Mouse (Mus musculus): ENCODE data around the gene Gcsh. TPM values are rescaled to one million over a fixed set of nuclear protein-coding genes. Genes with fewer than 3 reads are reported as not detected.

Gene Gcsh
- polyA plus RNA-seq, 1 experiment from 2014 or later = 90.2 TPM

DNA sequence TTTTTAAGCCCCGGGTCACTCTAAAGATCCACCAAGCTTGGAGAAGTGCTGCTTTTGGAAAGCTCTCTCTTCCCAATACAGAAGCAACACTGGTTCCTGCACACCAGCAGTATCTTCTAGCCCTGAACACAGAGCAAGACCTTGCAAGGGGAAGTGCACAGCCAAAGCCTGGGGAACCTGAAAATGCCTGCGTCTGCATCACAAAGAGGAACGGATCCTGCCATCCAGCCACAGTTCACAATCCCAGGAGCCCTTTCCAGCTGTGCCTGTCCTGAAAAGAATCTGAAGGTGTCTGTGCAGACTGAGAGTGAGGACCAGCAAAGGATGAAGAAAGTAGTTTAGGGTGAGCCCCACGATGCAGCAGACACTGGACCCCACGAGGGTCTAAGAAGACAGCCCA lies 18.3 kb downstream of the Gcsh start:
- H3K9me3 ChIP-seq (replicated peaks) = no peaks in the 10 kb centered on the region
- no peak overlapping the region for H3K27ac ChIP-seq
- H3K36me3 ChIP-seq = no peaks in the 10 kb centered on the region
- WGBS (ENCODE audit: insufficient replicate concordance) = 28% methylated on average over 5 of the region's 5 CpGs
- no peak for ATAC-seq (ENCODE audit: low read depth)
- H3K27me3 ChIP-seq = peaks cover 4% of the 10 kb centered on the region; the same call in 1 of the 2 replicates
- H3K4me3 ChIP-seq (replicated peaks) = no peak overlapping the region
- H3K9ac ChIP-seq = no peak overlapping the region
- peaks cover 22% of the 10 kb centered on the region for H3K4me1 ChIP-seq (replicated peaks)
- DNase-seq = no peak
- H3K4me2 ChIP-seq = no peak overlapping the region

DNA sequence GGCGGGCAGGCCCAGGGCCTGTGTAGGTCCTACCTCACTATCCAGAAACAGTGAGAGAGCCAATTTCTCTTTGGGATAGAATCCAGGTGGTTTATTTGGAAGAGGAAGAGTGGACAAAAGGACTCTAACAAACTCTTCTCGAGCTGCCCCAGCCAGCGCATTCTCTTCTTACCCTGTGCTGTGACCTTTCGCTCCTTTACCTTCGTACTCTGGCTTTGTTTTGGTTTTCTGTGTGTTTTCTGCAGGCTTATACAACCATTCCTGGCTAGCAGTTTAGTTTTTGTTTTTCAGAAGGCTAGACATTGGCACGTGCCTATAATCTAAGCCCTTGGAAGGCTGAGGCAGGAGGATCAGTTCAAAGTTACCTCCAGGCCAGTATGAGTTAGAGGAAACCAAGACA lies 23.8 kb downstream of the Gcsh start:
- no peak overlapping the region for H3K27ac ChIP-seq
- no peak for DNase-seq
- no peaks in the 10 kb centered on the region for H3K36me3 ChIP-seq
- H3K9ac ChIP-seq = no peak overlapping the region
- WGBS (ENCODE audit: insufficient replicate concordance) = 63% methylated on average over 6 of the region's 6 CpGs
- peaks cover 4% of the 10 kb centered on the region; the same call in 1 of the 2 replicates for H3K27me3 ChIP-seq
- H3K9me3 ChIP-seq (replicated peaks) = no peaks in the 10 kb centered on the region
- no peak for ATAC-seq (ENCODE audit: low read depth)
- no peak overlapping the region for H3K4me3 ChIP-seq (replicated peaks)
- no peak overlapping the region for H3K4me2 ChIP-seq
- no peaks in the 10 kb centered on the region for H3K4me1 ChIP-seq (replicated peaks)

DNA sequence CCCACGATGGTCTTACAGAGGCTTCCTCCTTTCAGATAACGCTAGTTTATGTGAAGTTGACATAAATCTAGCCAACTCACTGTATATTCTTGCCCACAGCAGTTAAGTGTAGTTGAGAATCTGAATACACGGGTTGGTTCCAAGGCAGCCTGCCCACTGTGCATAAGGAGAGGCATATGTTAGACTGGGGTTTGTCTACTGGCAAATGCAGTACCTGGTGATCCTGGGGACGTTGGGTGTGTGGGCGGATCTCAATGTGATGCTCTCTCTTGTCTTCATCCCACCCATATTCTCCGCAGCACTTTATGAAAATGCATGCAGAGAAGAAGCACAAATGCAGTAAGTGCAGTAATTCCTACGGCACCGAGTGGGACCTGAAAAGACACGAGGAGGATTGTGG lies 38.9 kb downstream of the Gcsh start:
- no peaks in the 10 kb centered on the region for H3K9me3 ChIP-seq (replicated peaks)
- no peak overlapping the region for H3K4me3 ChIP-seq (replicated peaks)
- no peak overlapping the region for H3K27ac ChIP-seq
- H3K4me2 ChIP-seq = no peak overlapping the region
- H3K4me1 ChIP-seq (replicated peaks) = peaks cover 5% of the 10 kb centered on the region; the same call in 1 of the 2 replicates
- peaks cover 61% of the 10 kb centered on the region for H3K36me3 ChIP-seq
- H3K27me3 ChIP-seq = no peaks in the 10 kb centered on the region
- no peak for DNase-seq
- ATAC-seq (ENCODE audit: low read depth) = no peak
- 76% methylated on average over 9 of the region's 9 CpGs for WGBS (ENCODE audit: insufficient replicate concordance)
- H3K9ac ChIP-seq = no peak overlapping the region

DNA sequence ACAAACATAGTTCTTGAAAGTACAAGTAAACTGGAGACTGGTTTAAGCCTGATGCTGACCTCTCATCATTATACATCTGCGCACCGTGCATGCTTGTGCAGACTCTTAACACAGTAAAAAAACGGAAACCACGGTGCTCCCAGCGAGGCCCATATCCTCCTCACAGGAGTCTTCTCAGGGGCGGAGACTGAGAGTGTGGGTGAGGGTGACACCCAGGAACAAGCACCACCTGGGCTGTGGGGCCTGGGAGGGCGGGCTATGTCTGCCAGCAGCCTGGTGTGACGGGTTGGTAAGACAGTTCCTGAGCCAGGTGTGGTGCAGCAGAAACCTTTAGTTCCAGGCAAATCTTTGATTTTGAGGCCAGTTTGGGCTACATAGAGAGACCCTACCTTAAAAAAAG lies 40.9 kb downstream of the Gcsh start:
- no peak overlapping the region for H3K9ac ChIP-seq
- WGBS (ENCODE audit: insufficient replicate concordance) = 65% methylated on average over 8 of the region's 8 CpGs
- no peaks in the 10 kb centered on the region for H3K27me3 ChIP-seq
- ATAC-seq (ENCODE audit: low read depth) (no peak), DNase-seq (no peak)
- no peak overlapping the region for H3K27ac ChIP-seq
- H3K4me1 ChIP-seq (replicated peaks) = peaks cover 17% of the 10 kb centered on the region
- no peak overlapping the region for H3K4me3 ChIP-seq (replicated peaks)
- H3K36me3 ChIP-seq = peaks cover 47% of the 10 kb centered on the region
- no peak overlapping the region for H3K4me2 ChIP-seq
- H3K9me3 ChIP-seq (replicated peaks) = no peaks in the 10 kb centered on the region

DNA sequence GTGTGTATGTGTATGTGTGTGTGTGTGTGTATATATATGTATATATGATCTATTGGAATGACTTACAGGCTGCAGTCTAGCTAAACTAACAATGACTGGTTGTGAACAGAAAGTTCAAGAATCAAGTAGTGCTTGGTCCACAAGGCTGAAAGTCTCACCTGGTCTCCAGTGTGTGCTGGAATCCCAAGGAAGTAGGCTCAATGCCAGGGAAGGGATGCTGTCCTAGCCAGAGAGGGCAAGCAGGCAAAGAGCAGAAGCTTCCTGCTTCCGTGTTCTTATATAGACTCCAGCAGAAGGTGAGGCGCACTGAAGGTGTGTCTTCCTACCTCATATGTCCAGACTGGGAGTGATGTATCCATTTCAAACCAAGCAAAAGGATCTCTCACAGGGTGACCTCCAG lies 41.6 kb downstream of the Gcsh start:
- Histone ChIP-seq H3K4me1 (replicated peaks) (peaks cover 24% of the 10 kb centered on the region), H3K9ac (no peak overlapping the region), H3K27ac (no peak overlapping the region), H3K4me2 (no peak overlapping the region), H3K4me3 (replicated peaks) (no peak overlapping the region), H3K9me3 (replicated peaks) (no peaks in the 10 kb centered on the region), H3K27me3 (no peaks in the 10 kb centered on the region), H3K36me3 (peaks cover 41% of the 10 kb centered on the region)
- no peak for DNase-seq
- WGBS (ENCODE audit: insufficient replicate concordance) = 72% methylated on average over 2 of the region's 2 CpGs
- ATAC-seq (ENCODE audit: low read depth) = no peak

DNA sequence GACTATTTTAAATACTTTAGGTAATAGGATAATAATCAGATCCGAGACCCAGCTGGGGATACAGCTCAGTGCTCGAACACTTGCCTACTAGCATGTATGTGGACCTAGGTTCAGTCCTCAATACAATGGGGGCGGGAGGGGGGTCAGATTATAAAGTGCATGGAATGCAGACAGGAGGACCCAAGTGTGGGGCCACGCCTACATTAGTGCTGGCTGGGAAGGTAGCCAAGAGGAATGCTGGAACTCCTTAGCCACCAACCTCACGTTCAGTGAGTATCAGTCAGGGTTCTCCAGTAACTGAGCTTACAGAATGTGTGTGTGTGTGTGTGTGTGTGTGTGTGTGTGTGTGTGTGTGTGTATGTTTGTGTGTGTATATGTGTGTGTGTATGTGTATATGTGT lies 42.0 kb downstream of the Gcsh start:
- Histone ChIP-seq H3K9ac (no peak overlapping the region), H3K4me3 (replicated peaks) (no peak overlapping the region), H3K36me3 (peaks cover 37% of the 10 kb centered on the region), H3K27me3 (no peaks in the 10 kb centered on the region), H3K27ac (no peak overlapping the region; the same call in 1 of the 2 replicates), H3K9me3 (replicated peaks) (no peaks in the 10 kb centered on the region), H3K4me2 (no peak overlapping the region), H3K4me1 (replicated peaks) (peaks cover 28% of the 10 kb centered on the region)
- DNase-seq (no peak), ATAC-seq (ENCODE audit: low read depth) (no peak)
- WGBS (ENCODE audit: insufficient replicate concordance) = 70% methylated on average over 5 of the region's 5 CpGs

DNA sequence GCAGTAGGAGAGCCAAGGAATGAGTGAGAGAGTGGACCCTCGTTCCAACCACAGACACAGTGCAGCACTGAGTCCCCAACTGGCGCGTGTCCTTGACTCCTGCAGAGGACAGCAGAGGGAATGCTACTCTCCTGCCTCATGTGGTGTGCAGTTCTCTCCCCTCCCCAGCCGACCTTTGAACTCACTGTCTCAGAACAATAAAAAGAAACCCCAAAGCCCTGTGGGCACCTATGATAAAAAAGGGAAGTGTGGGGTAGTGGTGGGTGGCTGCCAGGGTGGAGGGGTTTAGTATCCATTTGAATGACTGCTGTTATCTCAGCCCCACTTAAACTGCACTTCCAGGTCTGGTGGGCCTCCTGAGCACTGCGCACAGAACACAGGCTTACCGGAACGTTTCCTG lies 45.7 kb downstream of the Gcsh start:
- 29% methylated on average over 7 of the region's 7 CpGs for WGBS (ENCODE audit: insufficient replicate concordance)
- Histone ChIP-seq H3K9me3 (replicated peaks) (no peaks in the 10 kb centered on the region), H3K4me3 (replicated peaks) (no peak overlapping the region), H3K9ac (peak overlapping the region; percentile 7), H3K27me3 (no peaks in the 10 kb centered on the region), H3K4me1 (replicated peaks) (peaks cover 60% of the 10 kb centered on the region), H3K4me2 (peak overlapping the region; percentile 21; the same call in 1 of the 2 replicates), H3K36me3 (no peaks in the 10 kb centered on the region), H3K27ac (no peak overlapping the region; the same call in 1 of the 2 replicates)
- no peak for ATAC-seq (ENCODE audit: low read depth)
- peak; percentile 9 for DNase-seq

DNA sequence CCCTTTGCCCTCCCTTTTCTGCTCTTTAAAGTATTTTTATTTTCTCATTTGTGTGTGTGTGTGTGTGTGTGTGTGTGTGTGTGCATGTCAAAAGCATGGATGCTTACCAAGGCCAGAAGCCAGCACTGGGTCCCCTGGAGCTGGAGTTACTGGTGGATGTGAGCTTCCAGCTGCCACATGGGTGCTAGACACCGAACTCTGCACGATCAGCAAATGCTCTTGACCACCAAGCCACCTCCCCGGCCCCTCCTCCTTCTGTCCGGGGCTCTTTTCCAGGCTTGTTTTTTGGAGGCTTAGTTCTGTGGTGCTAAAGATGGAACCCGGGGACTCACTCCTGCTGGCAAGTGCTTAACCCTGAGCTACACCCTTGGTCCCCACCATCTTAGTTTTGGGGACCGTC lies 46.5 kb downstream of the Gcsh start:
- peak overlapping the region; percentile 48 for H3K4me3 ChIP-seq (replicated peaks)
- peak overlapping the region; percentile 79 for H3K27ac ChIP-seq
- DNase-seq (no peak), ATAC-seq (ENCODE audit: low read depth) (no peak)
- no peaks in the 10 kb centered on the region for H3K27me3 ChIP-seq
- no peaks in the 10 kb centered on the region for H3K9me3 ChIP-seq (replicated peaks)
- H3K4me1 ChIP-seq (replicated peaks) = peaks cover 66% of the 10 kb centered on the region
- no peaks in the 10 kb centered on the region for H3K36me3 ChIP-seq
- peak overlapping the region; percentile 90 for H3K9ac ChIP-seq
- H3K4me2 ChIP-seq = peak overlapping the region; percentile 98
- WGBS (ENCODE audit: insufficient replicate concordance) = 51% methylated on average over 6 of the region's 6 CpGs

DNA sequence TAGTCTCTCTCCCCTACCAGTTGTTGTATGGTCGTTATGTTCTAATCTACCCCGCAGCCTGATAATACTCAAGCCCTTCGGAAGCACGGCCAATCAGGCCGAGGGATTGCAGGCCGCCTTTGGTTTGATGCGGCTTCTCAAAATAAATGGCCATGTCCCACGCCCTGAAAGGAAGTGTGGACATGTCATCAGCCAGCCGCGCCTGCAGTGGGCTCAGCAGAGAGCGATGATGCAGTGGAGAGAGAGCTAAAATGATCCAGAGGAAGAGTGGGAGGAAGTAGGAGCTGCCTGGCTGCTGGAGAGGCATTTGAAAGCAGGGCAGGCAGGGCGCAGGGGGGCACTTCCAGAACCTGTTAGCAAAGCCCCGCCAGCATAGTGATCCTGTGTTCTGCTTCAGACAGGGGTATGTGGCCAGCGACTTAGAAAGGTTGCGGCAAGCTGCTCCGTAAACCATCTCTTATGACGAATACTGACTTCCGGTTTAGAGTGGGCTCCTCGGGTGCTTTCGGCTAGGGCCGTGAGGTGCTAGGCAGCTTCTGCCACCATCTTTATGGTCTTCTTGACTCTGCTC lies 47.0 kb downstream of the Gcsh start:
- Histone ChIP-seq H3K36me3 (peaks cover 4% of the 10 kb centered on the region), H3K9ac (peak overlapping the region; percentile 90), H3K4me3 (replicated peaks) (peak overlapping the region; percentile 48), H3K27ac (peak overlapping the region; percentile 79), H3K4me1 (replicated peaks) (peaks cover 64% of the 10 kb centered on the region), H3K9me3 (replicated peaks) (no peaks in the 10 kb centered on the region), H3K27me3 (no peaks in the 10 kb centered on the region), H3K4me2 (peak overlapping the region; percentile 98)
- 25% methylated on average over 21 of the region's 21 CpGs for WGBS (ENCODE audit: insufficient replicate concordance)
- DNase-seq (peak; percentile 11), ATAC-seq (ENCODE audit: low read depth) (no peak)

DNA sequence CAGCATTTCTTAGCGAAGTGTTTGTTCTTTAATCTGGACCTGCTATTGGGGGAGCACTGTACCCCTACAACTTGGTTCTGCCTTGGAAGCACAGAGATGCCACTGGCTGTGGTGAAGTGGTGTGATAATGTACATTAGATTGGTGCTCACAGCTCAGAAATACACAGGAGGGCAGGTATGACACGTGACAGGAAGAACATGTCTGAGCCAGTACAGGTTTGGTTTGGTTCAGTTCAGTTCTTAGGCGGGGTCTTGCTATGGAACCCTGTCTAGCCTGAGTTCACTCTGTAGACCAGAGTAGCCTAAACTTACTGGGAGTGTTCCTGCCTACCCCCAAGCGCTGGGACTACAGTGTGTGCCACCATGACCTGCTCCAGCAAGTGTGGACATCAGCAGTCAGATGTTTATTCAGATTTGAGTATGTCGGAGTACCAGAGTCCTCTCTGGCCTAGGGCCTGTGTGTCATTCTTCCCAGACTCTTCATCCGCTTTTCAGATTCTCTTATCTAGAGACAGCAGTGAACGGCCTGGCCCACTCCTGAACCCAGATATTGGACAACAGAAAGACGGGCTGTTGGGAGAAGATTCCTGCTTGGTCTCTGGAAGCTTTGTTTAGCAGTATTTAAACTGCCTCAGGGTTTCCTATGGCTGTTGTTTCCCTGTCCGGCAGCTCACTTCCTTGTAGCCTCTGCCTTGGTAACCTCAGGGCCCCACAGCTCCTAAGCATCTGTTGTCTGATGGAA lies 48.0 kb downstream of the Gcsh start:
- no peaks in the 10 kb centered on the region for H3K9me3 ChIP-seq (replicated peaks)
- peak overlapping the region; percentile 90 for H3K9ac ChIP-seq
- peak overlapping the region; percentile 98 for H3K4me2 ChIP-seq
- peak overlapping the region; percentile 79 for H3K27ac ChIP-seq
- WGBS (ENCODE audit: insufficient replicate concordance) = 28% methylated on average over 9 of the region's 9 CpGs
- H3K36me3 ChIP-seq = peaks cover 14% of the 10 kb centered on the region
- H3K27me3 ChIP-seq = no peaks in the 10 kb centered on the region
- peaks cover 61% of the 10 kb centered on the region for H3K4me1 ChIP-seq (replicated peaks)
- H3K4me3 ChIP-seq (replicated peaks) = peak overlapping the region; percentile 98
- peak; percentile 65 for DNase-seq
- ATAC-seq (ENCODE audit: low read depth) = peak; percentile 74

DNA sequence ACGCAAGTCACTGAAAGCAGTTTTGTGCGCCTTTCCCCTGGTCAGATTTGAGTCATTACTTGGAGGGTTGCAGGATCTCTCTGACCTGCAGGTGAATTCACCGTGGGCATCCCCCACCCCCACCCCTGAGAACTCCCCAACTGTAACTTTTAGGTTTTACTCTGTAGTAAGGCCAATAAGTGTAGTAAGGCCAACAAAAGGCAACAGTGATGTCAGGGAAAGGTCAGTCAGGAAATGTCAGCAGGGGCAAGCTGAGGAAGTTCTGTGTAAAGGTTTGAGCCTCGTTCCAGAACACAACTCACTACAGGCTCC lies 49.0 kb downstream of the Gcsh start:
- peak overlapping the region; percentile 79 for H3K27ac ChIP-seq
- no peaks in the 10 kb centered on the region for H3K27me3 ChIP-seq
- peaks cover 21% of the 10 kb centered on the region for H3K36me3 ChIP-seq
- no peak for ATAC-seq (ENCODE audit: low read depth)
- peaks cover 61% of the 10 kb centered on the region for H3K4me1 ChIP-seq (replicated peaks)
- H3K9ac ChIP-seq = peak overlapping the region; percentile 90
- H3K4me2 ChIP-seq = peak overlapping the region; percentile 98
- 10% methylated on average over 4 of the region's 4 CpGs for WGBS (ENCODE audit: insufficient replicate concordance)
- H3K9me3 ChIP-seq (replicated peaks) = no peaks in the 10 kb centered on the region
- H3K4me3 ChIP-seq (replicated peaks) = peak overlapping the region; percentile 98
- DNase-seq = no peak

Measured in liver, embryonic 13.5 days (tissue).